Mouse (Mus musculus) lung, embryonic 14.5 days (tissue): Measurements from ENCODE around the gene Sec22a. TPM values are rescaled to one million over a fixed set of nuclear protein-coding genes. Genes with fewer than 3 reads are reported as not detected.
A peak's percentile ranks its signal among the peaks of the same experiment; 100 is the strongest.

Source experiments
- ATAC-seq: fragments of 200-750 bp; cut with Nextera tagmentation; 2 replicates; pipeline ENCODE4 v1.8.0; 2017; ENCODE audit warnings: mild to moderate bottlenecking, moderate TSS enrichment, moderate library complexity; ENCODE audit not compliant: insufficient read depth
- DNase-seq: peaks from one replicate; pipeline ENCODE4 v3.0.0-alpha.2; 2015
- H3K27ac ChIP-seq: fragments of 300-500 bp; sonication (generic); 2 replicates; pipeline ENCODE4 v1.5.1; 2014; ENCODE audit warnings: low read depth, mild to moderate bottlenecking, moderate library complexity
- H3K27me3 ChIP-seq: fragments of 300-500 bp; sonication (generic); 2 replicates; pipeline ENCODE4 v1.6.1; 2014; ENCODE audit warnings: low read length, control low read depth; ENCODE audit not compliant: insufficient read depth
- H3K36me3 ChIP-seq: fragments of 300-500 bp; sonication (generic); 2 replicates; pipeline ENCODE4 v1.6.1; 2014; ENCODE audit warnings: control low read depth; ENCODE audit not compliant: insufficient read depth
- H3K4me1 ChIP-seq: fragments of 300-500 bp; sonication (generic); 2 replicates; pipeline ENCODE4 v1.6.1; 2014; ENCODE audit warnings: antibody characterized with exemption, control low read depth; ENCODE audit not compliant: insufficient read depth
- H3K4me2 ChIP-seq: fragments of 300-500 bp; sonication (generic); 2 replicates; pipeline ENCODE4 v1.6.1; 2014; ENCODE audit warnings: mild to moderate bottlenecking
- H3K4me3 ChIP-seq: fragments of 300-500 bp; sonication (generic); 2 replicates; pipeline ENCODE4 v1.5.1; 2014; ENCODE audit warnings: low read depth, low read length
- H3K9ac ChIP-seq: fragments of 300-500 bp; sonication (generic); 2 replicates; pipeline ENCODE4 v1.6.1; 2014
- H3K9me3 ChIP-seq: fragments of 300-500 bp; sonication (generic); 2 replicates; pipeline ENCODE4 v1.6.1; 2016; ENCODE audit warnings: low read depth, low read length, control low read depth
- CTCF ChIP-seq: IDR thresholded peaks from 2 replicates; pipeline ENCODE4 v1.5.1; 2016; ENCODE audit warnings: antibody characterized with exemption, low read depth
- WGBS: fragments of 180-500 bp; shearing (Covaris S2); extraction: QIAGEN DNeasy Blood & Tissue Kit; methylation state at CpG from one replicate; pipeline ENCODE4 v1.1.7; 2014; 5-methylcytosine and 5-hydroxymethylcytosine counted together
- polyA plus RNA-seq: library from polyadenylated mRNA; unstranded; fragments of >200 nt; fragmentation: Nextera tagmentation; extraction: Ambion mirVana; gene quantifications from 2 replicates; pipeline ENCODE4 v1.2.1, GENCODE M21; 2014

Sec22a gene
- polyA plus RNA-seq, 1 experiment from 2014 or later = 52.1 TPM

- Histone ChIP-seq H3K9ac (no peak overlapping the region), H3K27ac (no peak overlapping the region), H3K9me3 (0 out of 2 replicates have a peak, but pooled peaks cover 2% of the 10 kb centered on the region), H3K4me3 (no peak overlapping the region), H3K4me2 (no peak overlapping the region), H3K27me3 (no peaks in the 10 kb centered on the region), H3K4me1 (no peaks in the 10 kb centered on the region), H3K36me3 (0 out of 2 replicates have a peak, but pooled peaks cover 7% of the 10 kb centered on the region)
- ATAC-seq = no peak
- DNase-seq = no peak
- no peak for TF ChIP-seq CTCF
- 80% methylated on average over 8 of the region's 8 CpGs for WGBS
Observed at GRCm38 (mm10) chr16:35392813-35393212, 29.1 kb upstream of the Sec22a start.

- H3K9me3 ChIP-seq = no peaks in the 10 kb centered on the region
- no peak overlapping the region for H3K4me2 ChIP-seq
- DNase-seq = no peak
- H3K4me3 ChIP-seq = no peak overlapping the region
- no peaks in the 10 kb centered on the region for H3K27me3 ChIP-seq
- no peak for ATAC-seq
- TF ChIP-seq CTCF = no peak
- no peaks in the 10 kb centered on the region for H3K4me1 ChIP-seq
- no peak overlapping the region for H3K27ac ChIP-seq
- H3K36me3 ChIP-seq = no peaks in the 10 kb centered on the region
- WGBS = 61% methylated on average over 3 of the region's 3 CpGs
- no peak overlapping the region for H3K9ac ChIP-seq
Observed at GRCm38 (mm10) chr16:35385654-35386053, 21.9 kb upstream of the Sec22a start.

- Histone ChIP-seq H3K4me1 (no peaks in the 10 kb centered on the region), H3K36me3 (no peaks in the 10 kb centered on the region), H3K4me3 (no peak overlapping the region), H3K9ac (no peak overlapping the region), H3K27me3 (no peaks in the 10 kb centered on the region), H3K9me3 (no peaks in the 10 kb centered on the region), H3K4me2 (no peak overlapping the region), H3K27ac (no peak overlapping the region)
- DNase-seq (no peak), ATAC-seq (no peak)
- no peak for TF ChIP-seq CTCF
- WGBS = 79% methylated on average over 9 of the region's 9 CpGs
Observed at GRCm38 (mm10) chr16:35380048-35380447, 16.3 kb upstream of the Sec22a start.

GRCm38 (mm10) chr16:35379344-35379743, 15.6 kb upstream of the Sec22a start:
- Histone ChIP-seq H3K4me1 (no peaks in the 10 kb centered on the region), H3K27ac (no peak overlapping the region), H3K36me3 (no peaks in the 10 kb centered on the region), H3K4me3 (no peak overlapping the region), H3K27me3 (no peaks in the 10 kb centered on the region), H3K4me2 (no peak overlapping the region), H3K9ac (no peak overlapping the region), H3K9me3 (no peaks in the 10 kb centered on the region)
- no peak for TF ChIP-seq CTCF
- DNase-seq (no peak), ATAC-seq (no peak)
- WGBS = 88% methylated on average over 3 of the region's 3 CpGs

- H3K27ac ChIP-seq = peak overlapping the region; percentile 88; the same call in 1 of the 2 replicates
- no peak for TF ChIP-seq CTCF
Observed at GRCm38 (mm10) chr16:35364063-35364428, 328 bp upstream of the Sec22a start.

GRCm38 (mm10) chr16:35362221-35362620, 1.5 kb downstream of the Sec22a start:
- 79% methylated on average over 2 of the region's 2 CpGs for WGBS
- Histone ChIP-seq H3K9ac (no peak overlapping the region), H3K9me3 (no peaks in the 10 kb centered on the region), H3K27ac (no peak overlapping the region), H3K4me2 (peak overlapping the region; percentile 92), H3K4me1 (peaks cover 3% of the 10 kb centered on the region), H3K36me3 (0 out of 2 replicates have a peak, but pooled peaks cover 2% of the 10 kb centered on the region), H3K4me3 (no peak overlapping the region), H3K27me3 (no peaks in the 10 kb centered on the region)
- ATAC-seq (no peak), DNase-seq (no peak)
- peak; percentile 29; the same call in 1 of the 2 replicates for TF ChIP-seq CTCF

More at GRCm38 (mm10) chr16:35364063-35364428, 328 bp upstream of the Sec22a start:
- H3K4me1 ChIP-seq = peaks cover 3% of the 10 kb centered on the region
- 2% methylated on average over 7 of the region's 7 CpGs for WGBS
- H3K27me3 ChIP-seq = no peaks in the 10 kb centered on the region
- no peak for DNase-seq
- no peaks in the 10 kb centered on the region for H3K9me3 ChIP-seq
- H3K4me3 ChIP-seq = peak overlapping the region; percentile 85
- peak; percentile 10; the same call in 1 of the 2 replicates for ATAC-seq
- H3K9ac ChIP-seq = peak overlapping the region; percentile 84; the same call in 1 of the 2 replicates
- 0 out of 2 replicates have a peak, but pooled peaks cover 2% of the 10 kb centered on the region for H3K36me3 ChIP-seq
- H3K4me2 ChIP-seq = peak overlapping the region; percentile 92

GRCm38 (mm10) chr16:35360593-35360992, 3.1 kb downstream of the Sec22a start:
- H3K36me3 ChIP-seq = 0 out of 2 replicates have a peak, but pooled peaks cover 2% of the 10 kb centered on the region
- no peak overlapping the region for H3K9ac ChIP-seq
- no peak for ATAC-seq
- no peaks in the 10 kb centered on the region for H3K9me3 ChIP-seq
- peak; percentile 76 for DNase-seq
- H3K27me3 ChIP-seq = no peaks in the 10 kb centered on the region
- TF ChIP-seq CTCF = peak; percentile 79
- 27% methylated on average over 6 of the region's 6 CpGs for WGBS
- no peak overlapping the region for H3K27ac ChIP-seq
- H3K4me2 ChIP-seq = no peak overlapping the region
- peaks cover 3% of the 10 kb centered on the region for H3K4me1 ChIP-seq
- no peak overlapping the region for H3K4me3 ChIP-seq
